Mouse (Mus musculus) liver (tissue): ENCODE data around the gene Nav1.

Experiments
- DNase-seq: peaks from one replicate; pipeline ENCODE4 v3.0.0-alpha.2; 2020; ENCODE audit warnings: mixed read lengths

Nav1 gene

GRCm38 (mm10) chr1:135607019-135607418 lies at the start of gene Nav1:
Gene Nav1 (minus strand): TSS chr1:135607295.
- no peak for DNase-seq

DNA sequence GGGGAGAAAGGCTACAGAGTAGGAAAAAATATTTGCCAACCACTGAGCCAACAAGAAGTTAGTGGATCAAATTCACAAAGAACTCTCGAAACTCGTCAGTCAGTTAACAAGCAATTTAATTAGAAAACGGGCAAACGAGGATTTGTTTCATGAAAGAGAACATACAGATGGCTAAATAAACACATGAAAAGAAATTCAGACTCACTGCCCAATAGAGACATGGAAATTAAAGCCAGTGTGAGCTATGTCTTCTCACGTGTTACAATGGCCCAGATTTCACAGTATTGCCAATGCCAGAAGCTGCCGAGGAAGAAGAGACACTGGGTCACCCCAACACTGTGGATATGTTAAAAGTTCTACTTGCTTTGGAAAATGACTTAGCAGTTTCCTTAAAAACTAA lies 46.8 kb upstream of the Nav1 start:
- DNase-seq: no peak

GRCm38 (mm10) chr1:135645459-135646195 lies 38.5 kb upstream of the Nav1 start:
- DNase-seq: no peak

DNA sequence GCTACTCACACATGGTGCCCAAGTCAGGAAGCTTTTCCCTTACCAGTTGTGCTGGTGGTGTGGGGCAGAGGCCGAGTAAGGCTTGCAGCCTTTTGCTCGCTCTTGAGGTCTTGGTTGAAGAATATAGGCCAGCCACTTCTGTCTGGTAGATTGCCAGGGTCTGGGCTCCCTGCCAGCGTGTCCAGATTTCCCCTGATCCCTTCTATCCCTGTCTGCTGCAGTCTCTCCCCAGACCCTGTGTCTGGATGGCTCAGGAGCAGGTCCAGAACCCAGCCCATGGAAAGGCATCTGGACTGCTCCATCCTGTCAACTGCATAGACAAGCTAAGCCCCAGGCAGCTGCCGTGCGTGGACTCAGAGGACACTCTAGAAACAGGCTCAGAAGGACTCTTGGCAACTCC lies 37.0 kb upstream of the Nav1 start:
- DNase-seq: no peak

DNA sequence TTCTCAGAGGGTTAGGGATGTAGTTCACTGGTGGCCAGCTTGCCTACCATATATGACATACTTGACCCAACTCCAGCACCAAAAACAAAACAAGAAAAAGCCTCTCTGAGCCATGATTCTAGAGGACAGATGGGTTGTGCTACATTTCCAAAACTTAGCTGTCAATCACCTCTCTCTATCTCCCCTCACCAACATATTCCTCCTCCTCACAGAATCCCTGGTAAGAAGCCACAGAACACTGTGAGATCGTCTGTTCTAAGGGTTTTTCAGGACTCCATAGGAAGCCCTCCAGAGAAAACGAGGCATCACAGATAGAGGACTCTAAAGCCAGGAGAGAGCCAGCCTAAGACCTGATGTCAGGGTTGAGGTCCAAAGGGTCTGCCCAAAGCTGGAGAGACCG lies 36.6 kb upstream of the Nav1 start:
- no peak for DNase-seq

- DNase-seq: no peak
These were observed 32.8 kb upstream of the Nav1 start for GRCm38 (mm10) chr1:135639853-135640252.

DNA sequence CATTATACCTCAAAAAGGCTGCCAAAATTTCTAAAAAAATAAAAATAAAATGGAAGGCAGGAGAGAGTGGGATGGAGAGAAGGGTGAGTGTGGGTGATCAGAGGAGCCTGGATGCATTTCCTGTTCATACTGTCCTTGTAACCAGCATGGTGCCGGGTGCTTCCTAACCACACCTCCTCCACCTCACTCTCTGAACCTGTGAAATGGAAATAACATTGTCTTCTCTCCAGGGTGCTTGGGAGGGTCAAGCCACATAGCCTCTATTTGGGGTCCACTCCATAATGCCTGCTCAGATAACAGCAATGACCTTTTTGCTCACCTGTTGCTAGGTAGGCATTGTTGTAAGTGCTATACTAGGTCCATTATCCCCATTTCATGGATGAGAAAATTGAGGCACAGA lies 32.0 kb upstream of the Nav1 start:
- no peak for DNase-seq

GRCm38 (mm10) chr1:135637574-135638008 lies 30.5 kb upstream of the Nav1 start:
- no peak for DNase-seq

DNA sequence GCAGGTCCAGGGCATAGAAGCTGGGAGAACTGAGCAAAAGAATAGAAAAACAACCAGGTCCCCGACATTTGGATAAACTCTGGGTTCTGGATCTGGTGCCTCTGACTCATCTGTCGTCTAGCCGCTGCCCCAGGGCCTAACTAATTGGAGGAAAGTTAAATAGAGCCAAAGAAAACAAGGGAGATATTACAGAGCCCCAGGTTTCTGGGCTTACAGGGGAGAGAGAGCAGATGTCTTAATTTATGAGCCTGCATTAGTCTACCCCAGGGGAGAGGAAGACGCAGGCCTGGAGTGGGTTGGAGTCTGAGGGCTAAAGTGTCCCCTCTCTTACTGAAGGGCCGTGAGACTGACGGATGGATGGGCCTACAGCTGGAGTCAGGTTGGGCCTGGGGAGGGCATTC lies 29.0 kb upstream of the Nav1 start:
- no peak for DNase-seq

DNA sequence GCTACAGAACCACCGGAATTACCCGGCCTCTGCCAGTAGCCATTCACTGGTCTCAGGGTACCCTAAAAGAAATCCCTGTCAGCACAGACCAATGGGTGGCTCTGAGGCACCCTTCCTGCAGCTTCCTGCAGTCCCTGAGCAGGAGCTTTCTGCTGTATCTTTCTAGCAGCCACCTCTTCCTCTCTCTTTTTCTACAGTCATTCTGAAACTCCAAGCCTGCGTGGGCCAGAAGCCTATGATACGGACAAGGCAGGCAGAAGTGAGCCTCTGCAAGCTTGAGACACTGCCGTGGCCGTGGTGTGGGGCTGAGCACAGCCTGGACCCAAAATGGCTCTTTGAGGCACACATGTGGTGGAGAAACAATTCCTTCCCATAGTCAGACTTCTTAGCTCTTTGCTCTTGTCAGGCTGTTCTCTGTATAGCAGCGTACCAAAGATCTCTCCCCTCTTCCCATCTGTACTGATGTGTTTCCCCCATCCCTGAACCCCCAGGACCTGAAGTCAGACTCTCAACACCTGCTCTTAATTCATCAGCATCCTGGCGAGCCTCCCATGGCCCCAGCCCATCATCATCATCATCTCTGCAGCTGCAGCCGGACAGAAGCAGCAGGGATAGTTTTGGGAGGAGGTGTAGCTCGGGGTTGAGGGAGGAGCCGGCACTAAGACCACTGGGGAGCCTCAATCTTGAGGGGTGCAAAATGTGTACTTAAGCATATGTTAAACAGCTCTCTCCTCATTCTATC lies 28.4 kb upstream of the Nav1 start:
- DNase-seq: no peak

DNA sequence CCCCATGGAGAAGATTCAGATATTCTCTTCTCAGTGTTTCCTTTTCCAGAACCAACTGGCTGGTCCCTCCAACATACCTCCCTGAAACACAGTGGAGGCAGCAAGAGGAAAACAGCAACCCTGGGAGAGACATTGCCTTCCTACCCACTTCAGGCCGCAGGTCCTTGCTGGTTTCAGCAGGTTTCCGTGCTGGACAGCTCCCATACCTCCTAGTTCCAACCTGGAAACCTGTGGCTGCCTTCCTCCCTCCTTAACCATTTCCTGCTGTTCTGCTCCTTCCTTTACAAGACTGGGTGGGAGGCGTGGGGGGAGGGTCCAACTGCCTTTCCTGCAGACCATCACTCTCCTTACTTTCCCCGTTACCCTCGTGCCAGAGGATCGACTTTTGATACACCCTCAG lies 27.7 kb upstream of the Nav1 start:
- DNase-seq: peak; percentile 49

DNA sequence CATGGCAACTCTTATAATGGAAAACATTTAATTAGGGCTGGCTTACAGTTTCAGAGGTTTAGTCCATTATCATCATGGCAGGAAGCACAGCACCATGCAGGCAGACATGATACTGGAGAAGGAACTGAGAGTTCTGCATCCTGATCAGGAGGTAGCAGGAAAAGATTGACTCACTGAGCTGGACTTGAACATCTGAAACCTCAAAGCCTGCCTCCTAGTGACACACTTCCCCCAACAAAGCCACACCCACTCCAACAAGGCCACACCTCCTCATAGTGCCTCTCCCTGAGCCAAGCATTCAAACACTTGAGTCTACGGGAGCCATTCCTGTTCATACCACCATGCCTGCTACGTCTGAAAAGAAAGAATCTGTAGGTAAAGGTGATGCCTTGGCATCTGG lies 26.8 kb upstream of the Nav1 start:
- DNase-seq: no peak

DNA sequence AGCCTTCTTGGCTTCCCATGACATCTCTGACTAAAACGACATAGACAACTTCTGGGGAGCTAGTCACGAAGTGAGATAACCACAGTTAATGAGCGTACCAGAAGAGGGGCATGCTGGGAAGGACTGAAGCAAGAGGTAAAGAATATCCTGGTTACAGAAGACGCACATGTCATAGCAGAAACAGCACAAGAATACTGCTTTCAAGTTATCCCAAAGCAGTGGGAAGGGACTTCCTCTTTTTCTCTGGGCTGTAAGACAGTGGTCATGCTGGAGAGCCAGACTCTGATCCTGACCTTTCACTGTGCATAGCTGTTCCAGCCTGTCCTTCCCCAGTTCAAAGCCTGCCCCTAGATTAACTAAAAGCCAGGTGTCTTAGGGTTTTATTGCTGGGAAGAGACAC lies 26.4 kb upstream of the Nav1 start:
- no peak for DNase-seq

DNA sequence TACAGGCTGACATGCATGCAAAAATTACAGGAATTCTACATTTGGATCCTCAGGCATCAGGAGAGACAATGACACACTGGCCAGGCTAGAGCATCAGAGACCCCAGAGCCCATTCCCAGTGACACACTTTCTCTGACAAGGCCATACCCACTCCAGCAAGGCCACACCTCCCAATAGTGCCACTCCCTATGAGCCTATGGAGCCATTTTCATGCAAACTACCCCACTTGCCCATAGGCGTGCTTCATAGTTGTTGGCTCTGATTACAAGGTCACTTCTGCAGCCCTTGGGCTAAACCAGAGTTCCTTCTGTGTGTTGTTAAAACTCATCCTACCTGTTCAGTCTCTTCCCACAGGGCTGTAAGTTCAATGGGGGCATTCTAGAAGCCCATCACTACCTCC lies 25.1 kb upstream of the Nav1 start:
- DNase-seq: no peak

GRCm38 (mm10) chr1:135631515-135631914 lies 24.4 kb upstream of the Nav1 start:
- peak; percentile 72 for DNase-seq

- DNase-seq: no peak
These were observed 22.8 kb upstream of the Nav1 start for GRCm38 (mm10) chr1:135629846-135630245.

GRCm38 (mm10) chr1:135626218-135626617 lies 19.1 kb upstream of the Nav1 start:
- no peak for DNase-seq

DNA sequence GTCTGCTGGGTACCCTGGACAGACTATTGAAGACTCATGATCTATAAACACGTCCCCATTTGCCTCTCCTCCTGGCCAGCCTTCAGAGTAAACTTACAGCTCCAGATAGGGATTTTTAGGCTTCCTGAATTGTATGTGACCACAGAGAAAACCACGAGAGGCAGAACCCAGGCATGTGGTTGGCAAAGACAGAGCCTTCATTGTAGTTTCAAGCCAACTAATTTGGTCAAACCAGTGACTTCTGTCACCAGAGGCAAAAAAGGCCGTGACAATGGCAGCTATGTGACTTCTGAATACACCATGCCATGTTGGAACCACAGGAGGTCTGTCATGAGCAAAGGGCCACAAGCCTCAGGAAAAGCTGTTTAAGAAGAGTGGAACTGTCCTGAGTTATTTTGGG lies 18.6 kb upstream of the Nav1 start:
- no peak for DNase-seq

GRCm38 (mm10) chr1:135624646-135625045 lies 17.6 kb upstream of the Nav1 start:
- DNase-seq: no peak

- DNase-seq: no peak
These were observed 16.0 kb upstream of the Nav1 start for GRCm38 (mm10) chr1:135623136-135623535.

GRCm38 (mm10) chr1:135621307-135621706 lies 14.2 kb upstream of the Nav1 start:
- DNase-seq: no peak

DNA sequence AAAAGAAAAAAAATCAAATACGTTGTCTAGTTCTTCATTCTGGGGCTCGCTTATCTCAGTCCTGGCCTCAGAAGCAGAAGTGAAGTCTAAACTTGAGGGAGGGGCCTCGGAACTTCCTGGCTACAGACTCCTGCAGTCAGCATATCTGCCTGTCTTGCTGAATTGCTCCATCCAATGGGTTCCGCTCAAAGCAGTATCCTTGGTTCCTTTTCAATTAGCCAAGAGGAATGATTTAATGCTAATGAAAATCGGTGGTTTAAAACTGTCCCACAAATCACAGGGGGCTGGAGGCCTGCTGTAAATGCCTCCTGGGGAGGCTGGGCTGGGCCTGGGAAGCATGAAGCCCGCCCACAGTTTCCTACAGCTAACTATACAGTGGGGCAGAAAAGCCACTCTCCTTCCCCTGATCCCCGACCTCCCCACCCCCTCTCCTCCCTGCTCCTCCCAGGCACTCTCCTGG lies 12.9 kb upstream of the Nav1 start:
- peak; percentile 20 for DNase-seq

GRCm38 (mm10) chr1:135619130-135619529 lies 12.0 kb upstream of the Nav1 start:
- no peak for DNase-seq

DNA sequence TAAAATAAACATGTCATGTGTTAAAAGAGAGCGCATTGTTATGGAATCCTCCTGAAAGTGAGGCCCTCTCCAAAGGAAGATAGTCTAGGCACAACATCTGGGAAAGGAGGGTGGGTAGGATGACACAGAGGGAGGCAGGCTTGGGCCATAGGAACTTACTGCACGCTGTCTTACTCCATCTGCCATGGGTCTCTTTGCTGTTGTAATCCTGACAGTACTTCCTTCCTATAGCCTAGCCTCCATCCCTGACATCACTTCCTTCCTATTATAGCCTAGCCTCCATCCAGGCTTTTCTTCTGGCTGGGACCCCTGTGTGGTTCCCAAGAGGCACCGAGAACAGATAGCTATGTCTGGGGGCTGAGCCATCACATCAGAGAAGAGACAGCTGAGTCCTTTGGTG lies 10.2 kb upstream of the Nav1 start:
- DNase-seq: no peak
